In genomic region chr2:72475797-72476485, GRCm38 (mm10) we compare ENCODE assay signal across 8 mouse cellular contexts. TPM values are rescaled to one million over a fixed set of nuclear protein-coding genes. Genes with fewer than 3 reads are reported as not detected.
A peak's percentile ranks its signal among the peaks of the same experiment; 100 is the strongest.
DNase-seq lines count a peak whose midpoint lies in the region; ATAC-seq and TF ChIP-seq lines count a peak whose summit lies in the region.

Gene Cdca7 (plus strand): TSS chr2:72476159.

- H3K4me2 ChIP-seq in CH12.LX (ENCODE audit: insufficient read depth, low read depth, poor library complexity, severe bottlenecking): peak within 1 kb of the TSS; percentile 88
- H3K4me2 ChIP-seq in forebrain, embryonic 12.5 days: peak within 1 kb of the TSS; percentile 72
- H3K4me2 ChIP-seq in heart, postnatal 0 days (ENCODE audit: low read depth, low read length): peak within 1 kb of the TSS; percentile 96
- peak within 1 kb of the TSS; percentile 90 for H3K4me2 ChIP-seq in liver, embryonic 15.5 days
- H3K4me2 ChIP-seq in neural tube, embryonic 11.5 days (ENCODE audit: low read depth): peak within 1 kb of the TSS; percentile 77
- peak within 1 kb of the TSS; percentile 88 for H3K4me2 ChIP-seq in stomach, embryonic 16.5 days (ENCODE audit: low read depth, low read length)

- in situ Hi-C loops in CH12.LX (cut with MboI; ENCODE audit: low pct_ligation_motif_present, low pct_unique_long_range_greater_than_20kb, low sequenced_read_pairs): no loop called here

- WGBS in forebrain, embryonic 12.5 days: under 1% methylated on average over 58 of the region's 58 CpGs
- under 1% methylated on average over 58 of the region's 58 CpGs for WGBS in heart, postnatal 0 days
- WGBS in liver, embryonic 15.5 days (ENCODE audit: insufficient replicate concordance): under 1% methylated on average over 58 of the region's 58 CpGs
- under 1% methylated on average over 56 of the region's 58 CpGs for WGBS in neural tube, embryonic 11.5 days
- under 1% methylated on average over 58 of the region's 58 CpGs for WGBS in stomach, embryonic 16.5 days

- peak; percentile 88 for ATAC-seq in forebrain, embryonic 12.5 days (ENCODE audit: low FRiP score)
- peak; percentile 83 for ATAC-seq in heart, postnatal 0 days (ENCODE audit: insufficient read depth, low read depth)
- ATAC-seq in liver, embryonic 15.5 days (ENCODE audit: insufficient read depth): peak; percentile 86
- ATAC-seq in neural tube, embryonic 11.5 days (ENCODE audit: insufficient read depth, low FRiP score, low TSS enrichment): peak; percentile 82
- ATAC-seq in stomach, embryonic 16.5 days (ENCODE audit: insufficient read depth, low FRiP score): peak; percentile 92

- TF ChIP-seq EP300 in CH12.LX (IDR thresholded peaks at IDR 0.05; ENCODE audit: low read length): no peak
- peak; percentile 100 for TF ChIP-seq EP300 in heart, postnatal 0 days (IDR thresholded peaks at IDR 0.05; ENCODE audit: low read depth)

- peak; percentile 86 for DNase-seq in CH12.LX (ENCODE audit: extremely low read depth)
- peak; percentile 80 for DNase-seq in c-Kit-positive CD71-positive TER-119-negative erythroid progenitor cells, embryonic 14.5 days (ENCODE audit: low read depth)
- peak; percentile 60 for DNase-seq in heart, postnatal 0 days (ENCODE audit: low spot score)
- peak; percentile 74 to 87 for DNase-seq in kidney, postnatal 36 days
- DNase-seq in neural tube, embryonic 11.5 days (ENCODE audit: low spot score): peak; percentile 89

- peak; percentile 81 for TF ChIP-seq POLR2A in CH12.LX (IDR thresholded peaks at IDR 0.05; ENCODE audit: low read depth, low read length)

- no peaks in the 10 kb centered on the region for H3K9me3 ChIP-seq in CH12.LX (replicated peaks; ENCODE audit: low read length)
- no peaks in the 10 kb centered on the region for H3K9me3 ChIP-seq in forebrain, embryonic 12.5 days
- H3K9me3 ChIP-seq in heart, postnatal 0 days (replicated peaks; ENCODE audit: control insufficient read depth, low read length): no peaks in the 10 kb centered on the region
- no peaks in the 10 kb centered on the region for H3K9me3 ChIP-seq in liver, embryonic 15.5 days (replicated peaks)
- no peaks in the 10 kb centered on the region for H3K9me3 ChIP-seq in neural tube, embryonic 11.5 days (ENCODE audit: control insufficient read depth, low read length)
- no peaks in the 10 kb centered on the region for H3K9me3 ChIP-seq in stomach, embryonic 16.5 days (replicated peaks; ENCODE audit: control insufficient read depth, low read length)

- peaks cover 12 to 49% of the 10 kb centered on the region in 2 experiments for H3K4me1 ChIP-seq in CH12.LX (ENCODE audit: control insufficient read depth in 1 of 2, insufficient read depth in 2 of 2)
- peaks cover 36% of the 10 kb centered on the region for H3K4me1 ChIP-seq in forebrain, embryonic 12.5 days
- peaks cover 15% of the 10 kb centered on the region for H3K4me1 ChIP-seq in heart, postnatal 0 days (ENCODE audit: control insufficient read depth, insufficient read depth)
- peaks cover 53% of the 10 kb centered on the region for H3K4me1 ChIP-seq in liver, embryonic 15.5 days (replicated peaks)
- peaks cover 13% of the 10 kb centered on the region for H3K4me1 ChIP-seq in neural tube, embryonic 11.5 days (ENCODE audit: control insufficient read depth, insufficient read depth, low read length)
- H3K4me1 ChIP-seq in stomach, embryonic 16.5 days (ENCODE audit: control insufficient read depth, insufficient read depth, low read length): peaks cover 28% of the 10 kb centered on the region

- TF ChIP-seq CTCF in CH12.LX (conservative IDR thresholded peaks at IDR 0.05 in 1 of 2, IDR thresholded peaks at IDR 0.05 in 1 of 2; ENCODE audit: low read depth in 2 of 2, low read length in 2 of 2): no peak
- no peak for TF ChIP-seq CTCF in heart, postnatal 0 days (IDR thresholded peaks at IDR 0.05; ENCODE audit: low read depth)

- no peaks in the 10 kb centered on the region for H3K27me3 ChIP-seq in CH12.LX (replicated peaks)
- H3K27me3 ChIP-seq in forebrain, embryonic 12.5 days: peaks cover 16% of the 10 kb centered on the region
- no peaks in the 10 kb centered on the region for H3K27me3 ChIP-seq in heart, postnatal 0 days (ENCODE audit: control insufficient read depth, insufficient read depth, low read length)
- no peaks in the 10 kb centered on the region for H3K27me3 ChIP-seq in liver, embryonic 15.5 days
- H3K27me3 ChIP-seq in neural tube, embryonic 11.5 days (ENCODE audit: control insufficient read depth, insufficient read depth, low read length): no peaks in the 10 kb centered on the region
- H3K27me3 ChIP-seq in stomach, embryonic 16.5 days (ENCODE audit: control insufficient read depth, insufficient read depth, low read length): no peaks in the 10 kb centered on the region

- peak within 1 kb of the TSS; percentile 81 for H3K9ac ChIP-seq in CH12.LX (ENCODE audit: insufficient read depth, low read depth)
- peak within 1 kb of the TSS; percentile 85 for H3K9ac ChIP-seq in forebrain, embryonic 12.5 days
- peak within 1 kb of the TSS; percentile 64 for H3K9ac ChIP-seq in heart, postnatal 0 days (replicated peaks; ENCODE audit: low read depth, low read length)
- H3K9ac ChIP-seq in liver, embryonic 15.5 days: peak within 1 kb of the TSS; percentile 80
- H3K9ac ChIP-seq in neural tube, embryonic 11.5 days (ENCODE audit: low read length): peak within 1 kb of the TSS; percentile 91
- H3K9ac ChIP-seq in stomach, embryonic 16.5 days (ENCODE audit: low read length): peak within 1 kb of the TSS; percentile 90

- peak within 1 kb of the TSS; percentile 74 for H3K27ac ChIP-seq in CH12.LX (ENCODE audit: insufficient read depth, low read depth)
- H3K27ac ChIP-seq in forebrain, embryonic 12.5 days: peak within 1 kb of the TSS; percentile 87
- peak within 1 kb of the TSS; percentile 92 for H3K27ac ChIP-seq in heart, postnatal 0 days (ENCODE audit: low read depth)
- H3K27ac ChIP-seq in liver, embryonic 15.5 days (replicated peaks): peak within 1 kb of the TSS; percentile 90
- H3K27ac ChIP-seq in neural tube, embryonic 11.5 days (ENCODE audit: low read depth, low read length): peak within 1 kb of the TSS; percentile 67
- peak within 1 kb of the TSS; percentile 88 for H3K27ac ChIP-seq in stomach, embryonic 16.5 days (ENCODE audit: low read length)

- H3K36me3 ChIP-seq in CH12.LX (replicated peaks in 1 of 2; ENCODE audit: control insufficient read depth in 1 of 2, insufficient read depth in 1 of 2, low read length in 1 of 2): peaks cover 12 to 28% of the 10 kb centered on the region in 2 experiments
- H3K36me3 ChIP-seq in forebrain, embryonic 12.5 days (replicated peaks): peaks cover 13% of the 10 kb centered on the region
- peaks cover 5% of the 10 kb centered on the region for H3K36me3 ChIP-seq in heart, postnatal 0 days (replicated peaks; ENCODE audit: control insufficient read depth, insufficient read depth, low read length)
- peaks cover 22% of the 10 kb centered on the region for H3K36me3 ChIP-seq in liver, embryonic 15.5 days (replicated peaks)
- H3K36me3 ChIP-seq in neural tube, embryonic 11.5 days (ENCODE audit: control insufficient read depth, insufficient read depth, low read length): peaks cover 4% of the 10 kb centered on the region; the same call in 1 of the 2 replicates
- peaks cover 5% of the 10 kb centered on the region; the same call in 1 of the 2 replicates for H3K36me3 ChIP-seq in stomach, embryonic 16.5 days (ENCODE audit: control insufficient read depth, insufficient read depth, low read length)

- H3K79me2 ChIP-seq in CH12.LX (replicated peaks; ENCODE audit: control insufficient read depth, extremely low read depth, insufficient read depth, poor library complexity, severe bottlenecking): peaks cover 40% of the 10 kb centered on the region

- dilution Hi-C loops in CH12.LX (cut with MboI; ENCODE audit: extremely low pct_ligation_motif_present, extremely low pct_unique_long_range_greater_than_20kb, low sequenced_read_pairs): no loop called here

- no peak for TF ChIP-seq RAD21 in CH12.LX (IDR thresholded peaks at IDR 0.05; ENCODE audit: low read depth, low read length)

- H3K4me3 ChIP-seq in CH12.LX (replicated peaks in 1 of 3; ENCODE audit: low read depth in 2 of 3, low read length in 2 of 3, poor library complexity in 1 of 3): peak within 1 kb of the TSS; percentile 88 to 95 (median 92)
- H3K4me3 ChIP-seq in forebrain, embryonic 12.5 days (replicated peaks): peak within 1 kb of the TSS; percentile 80
- peak within 1 kb of the TSS; percentile 78 for H3K4me3 ChIP-seq in heart, postnatal 0 days (ENCODE audit: low read depth, low read length)
- peak within 1 kb of the TSS; percentile 91 for H3K4me3 ChIP-seq in liver, embryonic 15.5 days (replicated peaks)
- H3K4me3 ChIP-seq in neural tube, embryonic 11.5 days (ENCODE audit: low read depth, low read length): peak within 1 kb of the TSS; percentile 90
- H3K4me3 ChIP-seq in stomach, embryonic 16.5 days (replicated peaks; ENCODE audit: low read length): peak within 1 kb of the TSS; percentile 96

TF ChIP-seq in CH12.LX, 34 proteins besides CTCF, POLR2A, EP300 and RAD21 (continues in another document):
- TF ChIP-seq USF1 (IDR thresholded peaks at IDR 0.05; ENCODE audit: low read depth, low read length) (no peak), MAZ (IDR thresholded peaks at IDR 0.05; ENCODE audit: low read depth, low read length) (no peak), ELF1 (IDR thresholded peaks at IDR 0.05; ENCODE audit: low read depth, low read length) (no peak), MXI1 (IDR thresholded peaks at IDR 0.05; ENCODE audit: low read depth, low read length) (no peak), SMC3 (IDR thresholded peaks at IDR 0.05; ENCODE audit: low read depth, low read length) (no peak), MAFK (IDR thresholded peaks at IDR 0.05; ENCODE audit: insufficient replicate concordance, low read length) (no peak), MYC (IDR thresholded peaks at IDR 0.05; ENCODE audit: low read depth, low read length) (peak; percentile 38; the same call in 1 of the 2 replicates), PAX5 (IDR thresholded peaks at IDR 0.05; ENCODE audit: low read length) (no peak), HCFC1 (IDR thresholded peaks at IDR 0.05; ENCODE audit: low read depth, low read length) (no peak; the same call in 1 of the 2 replicates), POLR2AphosphoS2 (IDR thresholded peaks at IDR 0.05; ENCODE audit: low read depth, low read length) (peak; percentile 41; the same call in 1 of the 2 replicates), SIN3A (IDR thresholded peaks at IDR 0.05; ENCODE audit: low read length) (no peak; the same call in 1 of the 2 replicates)

RNA-seq across cellular contexts. Expression of gene Cdca7, which starts in this region (rescaled TPM):
- total RNA-seq in CH12.LX (2012; rRNA removed) (83.5 and 92.9 TPM in 2 replicates), CH12.LX (2014; rRNA removed) (176 and 202 TPM in 2 replicates)
- polyA plus RNA-seq in CH12.LX (2012; ENCODE audit: insufficient read length, low read depth): 91.1 and 114 TPM in 2 replicates
- 228 and 252 TPM in 2 replicates for polyA plus RNA-seq in forebrain, embryonic 12.5 days (2016; fragmentation: Nextera tagmentation; extraction: Ambion mirVana)
- total RNA-seq in heart, postnatal 0 days (2014; rRNA removed; ENCODE audit: low replicate concordance): 7.7 and 20.5 TPM in 2 replicates
- polyA plus RNA-seq in heart, postnatal 0 days (2015; fragmentation: Nextera tagmentation; extraction: Ambion mirVana): 13.8 and 14.9 TPM in 2 replicates
- 45.1 and 45.5 TPM in 2 replicates for polyA plus RNA-seq in liver, embryonic 15.5 days (2015; fragmentation: Nextera tagmentation; extraction: Ambion mirVana)
- 164 and 178 TPM in 2 replicates for polyA plus RNA-seq in neural tube, embryonic 11.5 days (2014; fragmentation: Nextera tagmentation; extraction: Ambion mirVana)
- polyA plus RNA-seq in stomach, embryonic 16.5 days (2015; fragmentation: Nextera tagmentation; extraction: Ambion mirVana): 112 and 114 TPM in 2 replicates

Comparison
In these comparisons a context has a peak if more than half of its experiments do, and no peak if none do; other contexts are left out.
1. Peak in every context shown above with its lines: DNase-seq, ATAC-seq, H3K4me3 ChIP-seq and H3K27ac ChIP-seq.